Mouse (Mus musculus) lung, postnatal 4 days (tissue): ENCODE measurements at regions not wholly inside any gene's neighbourhood (a gene's known extent, or its start where the extent isn't known, plus 50 kb on each side); places are given as distances from the start of the nearest gene placed in this dataset.

Experiments used
- DNase-seq, 2 experiments: peaks; one replicate each; pipeline ENCODE4 v3.0.0; 2021

DNA sequence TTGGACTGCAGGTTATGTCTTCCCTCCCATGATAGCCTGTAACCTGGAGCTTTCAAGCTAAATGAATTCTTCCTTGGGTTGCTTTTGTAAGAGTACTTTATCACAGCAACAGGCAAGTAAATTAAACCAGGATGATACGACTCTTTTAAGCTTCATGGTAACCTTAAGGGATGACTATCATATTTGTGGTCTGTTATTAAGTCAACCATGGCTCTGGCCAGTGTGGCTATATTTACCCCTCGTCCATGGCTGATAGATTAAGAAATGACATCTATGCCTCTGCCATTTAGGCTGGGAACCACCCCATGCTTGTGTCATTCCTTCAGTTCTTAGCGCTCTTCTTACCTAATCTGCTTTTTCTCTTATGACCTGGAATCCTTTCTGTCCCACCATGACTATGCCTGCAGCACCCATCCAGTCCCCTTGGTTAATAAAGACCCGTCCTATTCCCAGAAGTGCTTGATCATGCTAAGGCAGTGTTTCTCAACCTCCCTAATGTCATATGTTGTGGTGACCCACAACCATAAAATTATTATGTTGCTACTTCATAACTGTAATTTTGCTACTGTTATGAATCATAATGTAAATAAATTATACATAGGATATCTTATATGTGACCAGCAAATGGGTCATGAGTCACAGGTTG is 214.5 kb upstream of the Nbea start:
- no peak for DNase-seq

DNA sequence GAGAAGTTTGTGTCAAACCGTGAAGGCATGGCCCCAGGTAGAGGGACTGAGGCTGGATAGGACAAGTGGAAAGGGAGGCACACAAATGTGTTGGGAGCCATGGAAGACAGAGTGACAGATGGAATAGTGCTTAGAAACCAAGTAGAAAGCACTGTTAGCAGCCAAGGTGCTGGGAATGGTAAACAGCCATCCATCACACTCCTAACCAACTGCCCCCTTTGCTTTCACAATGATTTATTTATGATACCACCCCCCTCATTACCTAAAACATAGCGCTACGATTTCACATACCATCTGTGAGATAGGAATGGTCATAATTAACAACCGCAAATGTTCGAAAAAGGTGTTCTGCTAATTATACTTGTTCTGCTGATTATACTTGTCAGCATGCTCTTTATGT is 209.6 kb upstream of the Nbea start:
- DNase-seq = no peak

DNA sequence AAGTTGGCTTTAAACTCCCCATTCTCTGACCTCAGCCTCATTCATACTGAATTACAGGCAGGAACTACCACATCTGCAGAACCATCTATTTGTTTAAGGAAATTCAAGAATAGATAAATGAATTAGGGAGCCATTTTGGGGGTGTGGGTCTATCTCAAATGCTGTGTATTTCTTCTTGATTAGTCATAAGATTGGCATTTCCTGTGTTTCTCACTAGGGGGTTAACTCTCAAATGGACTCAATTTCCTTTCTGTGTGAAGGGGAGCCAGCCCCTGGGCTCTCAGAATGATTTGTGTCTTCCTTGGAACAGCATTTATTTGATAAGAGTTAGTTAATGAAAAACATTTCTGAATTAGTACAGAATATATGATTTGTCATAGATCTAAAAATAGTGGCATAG is 196.8 kb upstream of the Nbea start:
- no peak for DNase-seq

DNA sequence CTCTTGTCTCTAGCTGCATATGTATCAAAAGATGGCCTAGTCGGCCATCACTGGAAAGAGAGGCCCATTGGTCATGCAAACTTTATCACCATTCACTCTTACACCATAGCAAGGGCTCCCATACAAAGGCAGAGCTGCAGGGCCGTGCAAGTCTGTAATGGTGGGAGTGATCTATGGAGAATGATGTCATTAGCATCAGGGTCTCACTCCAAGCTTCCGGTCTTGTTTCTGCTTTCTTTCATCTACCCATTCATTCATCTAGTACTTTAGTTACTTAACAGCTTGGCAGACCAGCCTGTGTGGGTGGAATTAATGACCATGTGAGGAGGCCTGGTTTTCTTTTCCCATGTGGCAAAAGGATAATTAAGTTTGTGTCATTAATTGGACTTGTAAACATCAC is 196.0 kb upstream of the Nbea start:
- DNase-seq = no peak

DNA sequence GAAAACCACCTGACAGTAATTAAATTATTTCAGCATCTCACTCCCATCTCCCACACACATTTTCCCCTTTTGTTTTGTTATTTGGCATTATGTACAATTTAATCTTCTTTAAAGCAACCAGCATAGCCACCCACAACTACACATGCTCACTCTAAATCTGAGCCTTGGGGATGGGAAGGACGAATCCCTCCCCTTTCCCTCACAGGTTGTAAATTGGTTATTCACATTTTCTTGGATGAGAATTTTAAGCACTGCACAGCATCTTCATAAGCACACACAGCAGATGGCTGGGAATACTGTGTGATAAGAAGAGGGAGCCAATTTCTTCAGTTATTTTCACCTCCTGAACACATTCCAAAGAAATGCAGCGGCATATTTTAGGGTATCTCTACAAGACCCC is 179.0 kb upstream of the Nbea start:
- no peak for DNase-seq

GRCm38 (mm10) chr3:56357035-56357701 is 173.7 kb upstream of the Nbea start:
- no peak for DNase-seq

DNA sequence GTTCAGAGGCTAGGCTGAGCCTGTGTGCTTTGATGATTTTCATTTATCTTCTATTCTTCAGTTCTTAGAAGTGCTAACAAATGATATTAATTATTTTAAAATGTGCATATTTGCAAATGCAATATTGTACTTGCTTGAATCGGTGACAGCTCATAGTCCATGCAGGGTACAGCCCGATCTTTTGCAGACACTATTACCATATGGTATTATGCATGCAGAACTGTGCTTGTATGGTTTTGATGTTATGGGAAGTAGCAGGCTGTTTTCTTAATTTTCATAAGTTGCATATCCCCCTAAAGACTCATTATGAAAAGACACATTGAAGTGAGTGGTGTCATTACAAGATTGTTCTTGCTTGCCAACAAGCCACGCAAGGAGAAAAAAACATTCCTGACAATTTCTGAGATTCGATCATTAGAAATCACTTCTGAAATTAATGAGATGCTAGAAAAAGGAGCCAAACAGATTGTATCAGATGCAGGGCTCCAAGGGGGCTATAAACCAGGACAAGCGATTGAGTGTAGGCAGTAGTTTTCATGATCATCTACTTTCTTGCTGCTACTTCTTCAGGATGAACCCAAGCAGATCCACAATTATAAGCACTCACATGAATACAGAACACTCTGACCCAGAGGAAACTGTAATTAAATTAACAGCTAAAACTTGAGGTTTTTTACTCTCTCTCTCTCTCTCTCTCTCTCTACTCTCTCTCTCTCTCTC is 172.8 kb upstream of the Nbea start:
- DNase-seq = no peak
